Mouse (Mus musculus): Measurements from ENCODE around the gene Zfp142.

GRCm38 (mm10) chr1:74544184-74544583 lies 43.9 kb downstream of the Zfp142 start, which contains the start of gene Usp37:
- TF ChIP-seq CTCF (IDR thresholded peaks at IDR 0.05; ENCODE audit: control insufficient read depth, insufficient read depth, insufficient replicate concordance, low read depth, low read length) (no peak), POLR2A (IDR thresholded peaks at IDR 0.05; ENCODE audit: control insufficient read depth, low read depth, low read length) (no peak)
